Mouse (Mus musculus) left cerebral cortex, postnatal 4 days (tissue): ENCODE data around the gene Gpbar1. TPM values are rescaled to one million over a fixed set of nuclear protein-coding genes. Genes with fewer than 3 reads are reported as not detected.

Source experiments
- DNase-seq: peaks from one replicate; pipeline ENCODE4 v3.0.0-alpha.2; 2022
- intact Hi-C: fragments of 180-260 bp; cut with DNase I; formaldehyde crosslinking; loops from one replicate; pipeline ENCODE4 v1.15.1; 2025
- total RNA-seq, 2 experiments: library from RNA; stranded (reverse); gene quantifications; 2 replicates each; pipeline ENCODE4 v1.2.3; 2021

Gpbar1 gene
- not detected for total RNA-seq

- intact Hi-C loops: no loop called here
Measured at GRCm38 (mm10) chr1:74278538-74278937, at the start of gene Gpbar1. Gpbar1 (plus strand) TSS chr1:74278550.

DNA sequence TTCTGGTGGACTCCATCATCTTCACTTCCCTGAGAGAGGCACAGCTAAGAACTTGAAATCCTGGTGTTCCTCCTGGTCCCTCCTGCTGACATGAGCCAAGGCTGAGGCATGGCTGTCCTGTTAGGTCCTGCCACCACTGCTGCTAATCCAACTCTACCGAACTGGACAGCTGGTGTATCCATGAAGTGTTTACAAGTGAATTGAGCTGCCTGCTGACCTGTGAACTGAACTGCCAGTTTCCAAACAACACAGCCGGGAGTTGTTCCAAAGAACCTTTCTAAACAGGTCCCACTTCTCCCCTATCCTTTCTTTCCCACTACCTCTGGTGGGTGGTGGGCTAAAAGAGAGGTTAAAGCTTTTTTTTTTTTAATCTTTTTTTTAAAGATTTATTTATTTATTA is 48.4 kb upstream of the Gpbar1 start:
- no peak for DNase-seq
- intact Hi-C loops: no loop called here

More at GRCm38 (mm10) chr1:74278538-74278937, at the start of gene Gpbar1:
- DNase-seq: no peak

GRCm38 (mm10) chr1:74230992-74231391 is 47.4 kb upstream of the Gpbar1 start:
- intact Hi-C loops: no loop called here
- DNase-seq: no peak

DNA sequence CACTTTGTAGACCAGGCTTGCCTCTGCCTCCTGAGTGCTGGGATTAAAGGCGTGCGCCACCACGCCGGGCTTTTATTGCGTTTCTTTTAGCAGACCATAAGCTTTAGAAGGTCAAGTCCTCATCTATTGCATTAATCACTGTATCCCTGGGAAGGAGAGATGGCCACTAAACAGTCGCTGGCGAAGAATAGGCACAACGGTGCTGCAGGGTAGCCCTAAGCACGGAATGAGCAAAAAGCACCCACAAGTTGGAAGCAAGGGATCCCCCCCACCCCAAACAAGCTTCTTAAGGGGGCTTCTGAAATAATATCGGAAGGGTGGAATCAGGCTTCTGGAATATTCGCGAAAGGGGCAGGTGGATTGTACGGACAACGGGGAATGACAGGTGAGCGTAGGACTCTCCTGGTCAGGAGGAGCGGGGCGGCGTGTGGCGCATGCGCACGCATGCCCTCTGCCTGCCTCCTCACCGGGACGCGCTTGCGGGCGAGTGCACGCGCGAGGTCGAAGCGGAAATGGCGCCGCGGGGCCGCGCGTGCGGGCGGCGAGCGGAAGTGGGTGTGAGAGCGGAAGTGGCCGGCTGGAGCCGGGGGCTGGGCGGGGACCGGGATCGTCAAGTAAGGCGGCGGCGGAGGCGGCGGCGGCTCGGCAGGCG is 42.3 kb upstream of the Gpbar1 start, which contains the start of gene Arpc2:
Arpc2 (plus strand) TSS at position 147 of the 652 bp plus-strand sequence.
- intact Hi-C loops: no loop called here
- DNase-seq: peak; percentile 97

DNA sequence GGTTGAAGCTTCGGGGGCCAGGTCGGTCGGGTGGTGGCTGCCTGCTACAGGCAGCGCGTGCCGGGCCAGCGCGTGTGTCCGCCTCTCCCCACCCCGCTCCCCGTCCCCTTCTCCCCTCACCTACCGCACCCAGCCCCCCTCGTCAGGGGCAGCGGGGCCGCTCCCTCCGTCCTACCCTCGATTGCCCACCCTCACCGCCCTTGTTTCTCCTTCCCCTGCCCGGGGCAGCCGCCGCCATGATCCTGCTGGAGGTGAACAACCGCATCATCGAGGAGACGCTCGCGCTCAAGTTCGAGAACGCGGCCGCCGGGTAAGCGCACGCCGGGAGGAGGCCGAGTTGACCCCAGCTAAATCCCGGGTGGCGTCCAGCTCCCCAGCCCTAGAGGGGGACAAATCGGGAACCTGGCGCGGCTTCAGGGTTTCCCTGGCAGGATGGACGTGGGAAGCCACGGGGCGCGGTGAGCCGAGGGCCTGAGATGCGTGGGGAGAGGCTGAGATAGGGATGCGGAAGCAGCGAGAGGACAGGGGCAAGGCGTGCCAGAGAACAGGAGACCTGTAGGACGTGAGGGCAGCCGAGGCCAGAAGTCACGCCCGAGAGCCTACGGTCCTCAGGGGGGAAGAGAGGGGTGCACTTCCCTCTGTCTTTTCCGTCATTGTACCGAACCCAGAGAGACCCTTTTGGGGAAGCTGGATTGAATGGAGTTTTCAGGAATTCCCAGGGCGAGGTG is 41.6 kb upstream of the Gpbar1 start:
- intact Hi-C loops: no loop called here

DNA sequence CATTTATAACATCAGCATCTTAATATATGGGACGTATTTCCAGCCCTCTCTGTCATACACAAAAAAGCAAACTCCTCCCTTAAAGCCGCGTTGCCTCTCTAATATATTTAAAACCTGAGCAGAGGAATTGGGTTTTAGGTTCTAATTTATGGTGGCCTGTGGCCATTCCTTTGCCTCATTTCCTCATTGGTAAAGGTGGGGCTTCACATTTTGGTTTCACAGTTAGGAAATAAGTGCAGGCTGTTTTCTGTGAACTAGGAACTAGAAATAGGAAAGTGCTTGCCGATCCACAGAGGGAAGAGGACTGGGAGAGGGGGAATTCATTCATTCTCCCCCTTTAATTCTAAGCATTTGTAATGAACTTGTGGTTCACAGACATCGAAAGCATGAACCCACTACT is 40.7 kb upstream of the Gpbar1 start:
- no peak for DNase-seq
- intact Hi-C loops: no loop called here

More for the DNA sequence above, 41.6 kb upstream of the Gpbar1 start:
- DNase-seq: no peak

DNA sequence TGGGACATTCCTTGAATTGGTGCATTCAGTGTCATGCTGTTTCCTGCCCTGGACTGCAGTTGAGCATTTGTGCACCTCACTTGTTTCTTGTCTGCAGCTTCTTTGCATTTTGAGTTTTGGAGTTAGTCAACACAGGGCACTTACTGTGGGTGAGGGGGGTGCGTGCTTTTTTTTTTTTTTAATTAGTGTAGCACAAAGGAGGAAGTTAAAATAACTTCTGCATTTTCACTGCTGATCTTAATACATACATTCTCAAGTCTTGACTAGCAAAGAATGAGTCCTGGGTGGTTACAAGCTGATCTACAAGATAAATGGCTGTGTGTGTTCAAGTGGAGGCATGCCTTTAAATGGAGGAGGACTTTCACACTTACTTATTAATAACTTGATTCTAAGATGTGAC is 40.2 kb upstream of the Gpbar1 start:
- intact Hi-C loops: no loop called here
- DNase-seq: no peak

DNA sequence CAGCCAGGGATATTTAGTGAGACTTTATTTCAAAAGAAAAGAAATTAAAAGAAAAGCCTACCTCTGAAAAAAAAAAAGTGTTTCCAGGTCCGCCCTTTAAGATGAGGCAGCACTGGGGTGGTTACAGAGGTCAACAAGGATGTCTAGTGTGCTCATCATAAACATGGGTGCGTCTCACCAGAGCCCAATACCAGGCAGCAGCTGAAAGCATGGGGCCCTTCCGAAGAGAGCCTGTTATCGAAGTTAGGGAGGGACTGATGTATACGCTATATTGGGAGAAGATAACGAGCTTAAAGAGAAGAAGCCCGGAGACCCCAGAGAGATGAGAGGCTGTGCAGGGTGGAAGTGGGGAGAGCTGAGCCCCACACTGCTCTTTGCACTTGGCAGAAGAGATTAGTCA is 39.2 kb upstream of the Gpbar1 start:
- intact Hi-C loops: no loop called here
- no peak for DNase-seq

DNA sequence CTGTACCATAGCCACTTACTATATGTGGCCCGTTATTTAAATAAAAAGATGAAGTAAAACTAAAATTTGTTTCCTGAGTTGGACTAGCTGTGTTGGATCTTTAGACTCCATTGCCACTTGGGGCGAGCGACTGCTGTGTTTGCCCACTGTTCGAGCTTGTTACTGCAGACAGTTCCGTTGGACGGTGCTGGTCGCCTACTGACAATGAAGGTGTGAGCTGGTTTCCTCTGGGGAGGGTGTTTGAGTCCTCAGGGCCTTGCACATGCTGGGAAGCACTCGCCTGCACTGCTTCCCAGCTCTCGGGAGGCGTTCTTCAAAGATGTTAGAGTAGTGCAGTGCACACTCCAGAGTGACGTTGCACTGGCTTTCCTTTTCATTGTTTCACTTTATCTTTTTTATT is 38.7 kb upstream of the Gpbar1 start:
- intact Hi-C loops: no loop called here
- DNase-seq: no peak

GRCm38 (mm10) chr1:74240311-74240710 is 38.0 kb upstream of the Gpbar1 start:
- DNase-seq: no peak
- intact Hi-C loops: no loop called here

- intact Hi-C loops: no loop called here
- DNase-seq: no peak
Measured at GRCm38 (mm10) chr1:74240832-74241231, 37.5 kb upstream of the Gpbar1 start.

DNA sequence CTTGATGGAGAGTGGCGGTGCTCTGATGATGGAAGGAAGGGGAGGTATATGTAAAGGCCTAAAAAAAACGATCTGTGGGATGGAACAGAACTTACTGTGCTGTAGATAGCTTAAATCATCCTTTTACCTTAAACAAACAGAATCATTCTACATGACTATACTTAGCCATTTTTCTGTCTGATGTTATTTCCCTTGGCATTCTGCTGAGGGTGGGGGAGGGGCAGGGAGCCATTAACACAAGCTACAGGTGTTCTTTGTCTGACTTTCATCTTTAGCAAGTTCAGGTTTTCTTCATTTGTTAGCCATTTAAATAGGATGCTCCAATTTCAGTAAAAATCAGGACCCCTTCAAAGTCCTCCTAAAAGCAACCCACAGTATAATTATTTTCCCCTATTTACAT is 32.8 kb upstream of the Gpbar1 start:
- intact Hi-C loops: no loop called here
- no peak for DNase-seq

DNA sequence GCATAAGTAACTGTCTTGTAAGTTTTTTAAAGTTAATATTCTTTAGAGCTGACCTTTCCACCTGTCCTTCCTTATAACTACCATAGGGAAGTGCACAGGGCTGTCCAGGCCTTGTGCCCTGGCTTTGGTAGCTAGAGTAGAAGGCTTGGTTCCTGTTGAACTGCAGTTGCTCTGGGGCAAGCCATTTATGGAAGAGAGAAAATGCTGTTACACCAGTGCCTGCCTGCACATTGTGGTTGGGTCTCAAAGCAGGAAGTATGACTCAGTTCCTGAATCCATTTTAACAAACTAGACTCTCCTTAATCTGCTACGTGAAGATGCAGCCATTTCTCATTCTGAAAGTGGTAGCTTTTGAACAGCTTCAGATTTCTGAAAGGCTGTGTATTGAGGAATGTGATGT is 29.6 kb upstream of the Gpbar1 start:
- intact Hi-C loops: no loop called here
- DNase-seq: no peak

- DNase-seq: no peak
- intact Hi-C loops: no loop called here
Measured at GRCm38 (mm10) chr1:74249331-74249980, 28.9 kb upstream of the Gpbar1 start.

DNA sequence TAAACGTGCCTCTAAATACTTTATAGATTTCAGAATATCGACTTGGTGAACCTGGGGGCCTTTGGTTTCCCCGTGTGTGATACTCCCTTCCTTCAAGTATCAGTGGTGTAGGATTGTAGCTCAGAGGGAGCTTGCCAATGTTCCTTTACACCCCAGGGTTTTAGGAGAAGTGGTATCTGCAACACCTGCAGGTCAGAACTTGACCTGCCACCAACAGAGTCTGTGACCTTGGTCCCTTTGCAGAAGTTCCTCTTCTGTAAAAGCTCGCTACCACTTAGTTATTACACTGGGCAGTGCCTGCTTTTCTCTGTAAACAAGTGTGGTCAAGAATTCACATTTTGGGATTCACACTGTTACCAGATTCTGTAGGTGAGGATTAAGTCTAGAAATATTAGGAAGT is 28.3 kb upstream of the Gpbar1 start:
- intact Hi-C loops: loop anchor here (10.0 kb wide), 1 partner anchor 45 kb away; no protein-coding TSS in a partner anchor
- no peak for DNase-seq

GRCm38 (mm10) chr1:74255704-74256345 is 22.5 kb upstream of the Gpbar1 start:
- DNase-seq: no peak
- intact Hi-C loops: loop anchor here (10.0 kb wide), 1 partner anchor 51 kb away; no protein-coding TSS in a partner anchor

DNA sequence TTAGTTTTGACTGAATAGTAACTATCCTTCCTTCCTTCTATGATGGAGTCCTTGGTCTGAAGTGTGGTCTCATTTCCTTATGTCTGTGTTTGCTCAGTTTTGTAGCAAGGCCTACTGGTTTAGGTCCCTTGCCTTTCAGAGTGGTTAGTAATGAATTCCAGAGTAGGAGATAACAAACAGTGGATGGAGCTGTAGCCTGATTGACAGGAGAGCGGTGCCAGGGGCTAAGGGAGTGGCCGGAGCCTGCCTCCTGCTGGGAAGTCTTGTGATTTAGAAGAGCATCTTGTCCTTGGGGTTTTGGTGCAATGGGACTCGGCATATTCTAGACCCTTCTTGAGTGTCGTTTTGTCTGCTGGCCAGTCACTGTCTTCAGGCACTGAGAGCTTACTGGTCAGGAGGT is 21.6 kb upstream of the Gpbar1 start:
- intact Hi-C loops: loop anchor here (10.0 kb wide), 1 partner anchor 52 kb away; no protein-coding TSS in a partner anchor
- no peak for DNase-seq

DNA sequence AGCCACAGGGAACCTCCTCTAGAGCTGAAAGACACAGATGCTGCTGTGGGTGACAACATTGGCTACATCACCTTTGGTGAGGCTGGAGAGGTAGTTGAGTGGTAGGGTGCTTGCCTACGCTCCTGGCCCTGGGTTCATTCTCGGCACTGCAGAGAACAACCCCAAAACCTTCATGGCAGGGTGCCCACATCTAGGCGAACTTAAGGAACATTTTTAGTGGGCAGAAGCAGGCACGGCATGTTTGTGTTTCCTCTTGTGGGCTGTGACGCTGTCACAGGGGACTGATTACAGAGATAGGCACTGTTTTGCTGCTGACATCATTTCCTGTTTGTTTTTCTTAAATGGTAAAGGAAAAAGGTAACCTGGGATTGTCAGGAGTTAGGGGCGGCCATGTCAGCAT is 15.8 kb upstream of the Gpbar1 start:
- no peak for DNase-seq
- intact Hi-C loops: no loop called here

- intact Hi-C loops: no loop called here
- no peak for DNase-seq
Measured at GRCm38 (mm10) chr1:74268750-74269149, 9.6 kb upstream of the Gpbar1 start.

- intact Hi-C loops: no loop called here
- DNase-seq: no peak
Measured at GRCm38 (mm10) chr1:74271659-74272058, 6.7 kb upstream of the Gpbar1 start.

GRCm38 (mm10) chr1:74275015-74275414 is 3.3 kb upstream of the Gpbar1 start:
- intact Hi-C loops: no loop called here

More at GRCm38 (mm10) chr1:74275015-74275414, 3.3 kb upstream of the Gpbar1 start:
- DNase-seq: no peak
